ENCODE assay signal across 8 mouse cellular contexts in the genomic region with DNA sequence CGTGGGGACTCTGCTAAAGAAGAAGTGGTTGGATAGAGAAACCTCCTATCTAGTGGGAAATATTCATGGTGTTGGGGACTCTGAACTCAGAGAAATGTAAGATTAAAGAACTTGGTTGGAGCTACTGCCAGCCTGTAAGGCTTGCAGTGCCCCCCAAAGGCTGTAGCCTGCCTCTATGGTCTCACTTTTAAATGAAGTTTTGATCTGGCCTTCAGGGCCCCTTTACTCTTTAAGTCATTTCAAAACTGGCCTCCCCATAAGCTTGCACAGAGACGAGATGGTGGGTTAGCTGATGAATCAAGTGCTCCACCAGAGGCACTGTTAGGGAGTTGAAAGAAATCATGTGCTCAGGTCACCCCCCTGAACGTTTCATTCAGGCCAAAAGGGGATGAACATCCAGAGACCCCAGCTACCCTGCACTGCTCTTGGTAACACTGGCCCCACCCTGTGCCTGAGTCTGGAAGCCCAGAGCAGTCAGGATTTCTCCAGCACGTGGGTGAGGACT. TPM values are rescaled to one million over a fixed set of nuclear protein-coding genes. Genes with fewer than 3 reads are reported as not detected.
A peak's percentile ranks its signal among the peaks of the same experiment; 100 is the strongest.
DNase-seq lines count a peak whose midpoint lies in the region; ATAC-seq and TF ChIP-seq lines count a peak whose summit lies in the region.

No protein-coding gene starts in this region.

- DNase-seq in left cerebral cortex, postnatal 10 days (ENCODE audit: extremely low spot score in 1 of 2, low spot score in 2 of 2) = peak; percentile 6 to 21
- no peak for DNase-seq in left cerebral cortex, adult 8-10 months (ENCODE audit: low spot score in 2 of 2)
- no peak for DNase-seq in heart, postnatal 0 days (ENCODE audit: low spot score)
- DNase-seq in lung, postnatal 36 days = peak; percentile 31
- DNase-seq in adrenal gland, postnatal 10 days = no peak
- DNase-seq in left cerebral cortex, adult 18-20 months (ENCODE audit: low spot score in 2 of 2) = no peak

- no peak for TF ChIP-seq CTCF in heart, postnatal 0 days (IDR thresholded peaks at IDR 0.05; ENCODE audit: low read depth)

- peak overlapping the region; percentile 86; the same call in 1 of the 2 replicates for H3K4me2 ChIP-seq in heart, postnatal 0 days (ENCODE audit: low read depth, low read length)
- peak overlapping the region; percentile 93 for H3K4me2 ChIP-seq in stomach, embryonic 15.5 days

- no peak for ATAC-seq in heart, postnatal 0 days (ENCODE audit: insufficient read depth, low read depth)
- ATAC-seq in stomach, embryonic 15.5 days (ENCODE audit: insufficient read depth, low FRiP score, low read depth) = no peak

- peak overlapping the region; percentile 66 for H3K4me3 ChIP-seq in brown adipose tissue, adult 24 weeks (ENCODE audit: insufficient read depth, low read depth, low read length)
- H3K4me3 ChIP-seq in heart, postnatal 0 days (ENCODE audit: low read depth, low read length) = peak overlapping the region; percentile 60; the same call in 1 of the 2 replicates
- H3K4me3 ChIP-seq in stomach, embryonic 15.5 days (replicated peaks) = no peak overlapping the region

- no peaks in the 10 kb centered on the region for H3K36me3 ChIP-seq in heart, postnatal 0 days (replicated peaks; ENCODE audit: control insufficient read depth, insufficient read depth, low read length)
- H3K36me3 ChIP-seq in stomach, embryonic 15.5 days = no peaks in the 10 kb centered on the region

- peaks cover 22% of the 10 kb centered on the region for H3K27me3 ChIP-seq in heart, postnatal 0 days (ENCODE audit: control insufficient read depth, insufficient read depth, low read length)
- no peaks in the 10 kb centered on the region for H3K27me3 ChIP-seq in stomach, embryonic 15.5 days (replicated peaks)

- H3K4me1 ChIP-seq in brown adipose tissue, adult 24 weeks (ENCODE audit: control insufficient read depth, insufficient read depth, insufficient read length, low read length) = 0 out of 2 replicates have a peak, but pooled peaks cover 2% of the 10 kb centered on the region
- peaks cover 5% of the 10 kb centered on the region; the same call in 1 of the 2 replicates for H3K4me1 ChIP-seq in heart, postnatal 0 days (ENCODE audit: control insufficient read depth, insufficient read depth)
- no peaks in the 10 kb centered on the region for H3K4me1 ChIP-seq in stomach, embryonic 15.5 days

- H3K27ac ChIP-seq in brown adipose tissue, adult 24 weeks (replicated peaks; ENCODE audit: low read depth, low read length) = peak overlapping the region; percentile 86
- H3K27ac ChIP-seq in heart, postnatal 0 days (ENCODE audit: low read depth) = no peak overlapping the region
- no peak overlapping the region for H3K27ac ChIP-seq in stomach, embryonic 15.5 days

- no peaks in the 10 kb centered on the region for H3K9me3 ChIP-seq in heart, postnatal 0 days (replicated peaks; ENCODE audit: control insufficient read depth, low read length)
- no peaks in the 10 kb centered on the region for H3K9me3 ChIP-seq in stomach, embryonic 15.5 days

- TF ChIP-seq EP300 in heart, postnatal 0 days (IDR thresholded peaks at IDR 0.05; ENCODE audit: low read depth) = no peak

- intact Hi-C loops in left cerebral cortex, postnatal 10 days (cut with DNase I) = no loop called here

- 22% methylated on average over 4 of the region's 4 CpGs for WGBS in heart, postnatal 0 days
- WGBS in stomach, embryonic 15.5 days = 32% methylated on average over 4 of the region's 4 CpGs

- H3K9ac ChIP-seq in heart, postnatal 0 days (replicated peaks; ENCODE audit: low read depth, low read length) = no peak overlapping the region
- no peak overlapping the region for H3K9ac ChIP-seq in stomach, embryonic 15.5 days

RNA-seq across cellular contexts. Expression of a gene that starts 3.0 kb away (rescaled TPM):
- total RNA-seq in left cerebral cortex, postnatal 10 days (2021) = 10 to 100 TPM; 13.3 to 13.4 TPM
- 10 to 100 TPM in 3 of 4 experiments, 1 to 10 TPM in 1; 8.6 to 10.8 (median 10.0) TPM for total RNA-seq in left cerebral cortex, adult 8-10 months (2022)
- 3.4 and 5.0 TPM in 2 replicates for polyA plus RNA-seq in brown adipose tissue, adult 24 weeks (2012; ENCODE audit: insufficient read depth, insufficient read length, missing spikeins)
- total RNA-seq in heart, postnatal 0 days (2014; rRNA removed; ENCODE audit: low replicate concordance) = 3.8 and 5.6 TPM in 2 replicates
- 1.5 TPM in 2 replicates for polyA plus RNA-seq in heart, postnatal 0 days (2015; fragmentation: Nextera tagmentation; extraction: Ambion mirVana)
- 4.2 and 5.8 TPM in 2 replicates for polyA plus RNA-seq in stomach, embryonic 15.5 days (2015; fragmentation: Nextera tagmentation; extraction: Ambion mirVana)
- total RNA-seq in adrenal gland, postnatal 10 days (2021) = 10 to 100 TPM in 1 of 2 experiments, 1 to 10 TPM in 1; 6.4 to 10.9 TPM
- total RNA-seq in left cerebral cortex, adult 18-20 months (2021) = 1 to 10 TPM; 7.8 to 8.0 TPM

Comparison
In these comparisons a context has a peak if more than half of its experiments do, and no peak if none do; other contexts are left out.
1. DNase-seq: peak in left cerebral cortex, postnatal 10 days (2 of 2) and lung, postnatal 36 days (single experiment); none in left cerebral cortex, adult 8-10 months (0 of 2), heart, postnatal 0 days (single experiment), adrenal gland, postnatal 10 days (single experiment) and left cerebral cortex, adult 18-20 months (0 of 2).